Mouse (Mus musculus) cerebellum, adult 2 months (tissue): ENCODE measurements around the gene 1600012H06Rik. TPM values are rescaled to one million over a fixed set of nuclear protein-coding genes. Genes with fewer than 3 reads are reported as not detected.
"Not testable (repeated sequence)": the region's sequence is repeated elsewhere in the genome, so short reads cannot be mapped to it uniquely, and the experiment has no call there.

Experiments
- DNase-seq, 2 experiments: peaks; one replicate each; pipeline ENCODE4 v3.0.0; 2021
- H3K27ac ChIP-seq: fragments of 200-500 bp; 2 replicates; pipeline ENCODE4 v1.5.1; 2012; ENCODE audit warnings: low read length, control low read depth, inconsistent platforms; ENCODE audit not compliant: insufficient read depth
- H3K27me3 ChIP-seq: fragments of 200-500 bp; 2 replicates; pipeline ENCODE4 v1.6.1; 2012; ENCODE audit warnings: inconsistent platforms, mild to moderate bottlenecking, low read length, moderate library complexity; ENCODE audit not compliant: control insufficient read depth, insufficient read depth
- H3K4me1 ChIP-seq: fragments of 200-500 bp; 2 replicates; pipeline ENCODE4 v1.6.1; 2011; ENCODE audit warnings: low read length; ENCODE audit not compliant: control insufficient read depth, insufficient read depth
- H3K4me3 ChIP-seq: fragments of 200-500 bp; replicated peaks from 2 replicates; pipeline ENCODE3; 2011; ENCODE audit warnings: mild to moderate bottlenecking, low read depth, low read length, control low read depth; ENCODE audit not compliant: insufficient read depth
- CTCF ChIP-seq: fragments of 200-500 bp; IDR thresholded peaks from 2 replicates; pipeline ENCODE4 v1.5.1; 2011; ENCODE audit warnings: low read depth, mild to moderate bottlenecking, control low read depth, low read length, moderate library complexity, borderline replicate concordance; ENCODE audit not compliant: insufficient read depth
- POLR2A ChIP-seq: fragments of 200-500 bp; IDR thresholded peaks from 2 replicates; pipeline ENCODE4 v1.6.1; 2011; ENCODE audit warnings: low read length, control low read depth, borderline replicate concordance; ENCODE audit not compliant: insufficient read depth
- WGBS: fragments of 180-500 bp; shearing (Covaris S2); methylation state at CpG from one replicate; pipeline ENCODE4 v1.1.7; 2018; 5-methylcytosine and 5-hydroxymethylcytosine counted together
- polyA plus RNA-seq: library from polyadenylated mRNA; depleted of rRNA; stranded (reverse); fragments of >200 nt; gene quantifications from 2 replicates; pipeline ENCODE4 v1.2.3, GENCODE M21; 2012

The 1600012H06Rik gene
- polyA plus RNA-seq, 1 experiment: 17.5 TPM

- H3K4me1 ChIP-seq: no peaks in the 10 kb centered on the region
- WGBS: 75% methylated on average over 5 of the region's 5 CpGs
- DNase-seq: no peak
- no peaks in the 10 kb centered on the region for H3K27me3 ChIP-seq
- TF ChIP-seq POLR2A: no peak
- TF ChIP-seq CTCF: no peak
- no peak overlapping the region for H3K4me3 ChIP-seq
- no peak overlapping the region for H3K27ac ChIP-seq
Measured at GRCm38 (mm10) chr17:14928631-14929030, 14.4 kb upstream of the 1600012H06Rik start.

GRCm38 (mm10) chr17:14930697-14931096 is 12.3 kb upstream of the 1600012H06Rik start:
- DNase-seq: no peak
- Histone ChIP-seq H3K27ac (no peak overlapping the region), H3K27me3 (no peaks in the 10 kb centered on the region), H3K4me3 (no peak overlapping the region), H3K4me1 (no peaks in the 10 kb centered on the region)
- TF ChIP-seq POLR2A: no peak
- TF ChIP-seq CTCF: no peak
- WGBS: 86% methylated on average over 7 of the region's 7 CpGs

GRCm38 (mm10) chr17:14931469-14931868 is 11.5 kb upstream of the 1600012H06Rik start:
- 85% methylated on average over 5 of the region's 5 CpGs for WGBS
- no peaks in the 10 kb centered on the region for H3K4me1 ChIP-seq
- no peaks in the 10 kb centered on the region for H3K27me3 ChIP-seq
- no peak for TF ChIP-seq CTCF
- no peak for TF ChIP-seq POLR2A
- no peak for DNase-seq
- H3K27ac ChIP-seq: no peak overlapping the region
- H3K4me3 ChIP-seq: no peak overlapping the region

- H3K27ac ChIP-seq, DNase-seq, H3K4me3 ChIP-seq, H3K4me1 ChIP-seq, H3K27me3 ChIP-seq: not testable (repeated sequence)
- 80% methylated on average over 14 of the region's 14 CpGs for WGBS
Measured at GRCm38 (mm10) chr17:14935280-14935679, 7.7 kb upstream of the 1600012H06Rik start.

- Histone ChIP-seq H3K4me1 (no peaks in the 10 kb centered on the region), H3K27me3 (no peaks in the 10 kb centered on the region), H3K27ac (no peak overlapping the region), H3K4me3 (no peak overlapping the region)
- TF ChIP-seq CTCF (no peak), POLR2A (no peak)
- no peak for DNase-seq
- 70% methylated on average over 5 of the region's 5 CpGs for WGBS
Measured at GRCm38 (mm10) chr17:14935841-14936605, 7.0 kb upstream of the 1600012H06Rik start.

- peak; percentile 12 to 16 for DNase-seq
- not testable (repeated sequence) for H3K27me3 ChIP-seq, H3K27ac ChIP-seq, H3K4me1 ChIP-seq
- WGBS: 37% methylated on average over 6 of the region's 6 CpGs
- peak overlapping the region; percentile 43 for H3K4me3 ChIP-seq
Measured at GRCm38 (mm10) chr17:14942181-14942580, 803 bp upstream of the 1600012H06Rik start.

GRCm38 (mm10) chr17:14943729-14944059 is 710 bp downstream of the 1600012H06Rik start:
- Histone ChIP-seq H3K4me3 (peak overlapping the region; percentile 84), H3K27ac (no peak overlapping the region), H3K4me1 (no peaks in the 10 kb centered on the region; the same call in 1 of the 2 replicates), H3K27me3 (no peaks in the 10 kb centered on the region)
- 16% methylated on average over 16 of the region's 16 CpGs for WGBS
- DNase-seq: no peak
- TF ChIP-seq CTCF (no peak), POLR2A (no peak)

- TF ChIP-seq POLR2A (no peak), CTCF (no peak)
- no peak overlapping the region for H3K4me3 ChIP-seq
- H3K27ac ChIP-seq: no peak overlapping the region
- no peaks in the 10 kb centered on the region for H3K27me3 ChIP-seq
- H3K4me1 ChIP-seq: no peaks in the 10 kb centered on the region; the same call in 1 of the 2 replicates
- WGBS: 84% methylated on average over 1 of the region's 1 CpGs
- no peak for DNase-seq
Measured at GRCm38 (mm10) chr17:14944551-14944950, 1.6 kb downstream of the 1600012H06Rik start.
